Mouse (Mus musculus) forebrain, embryonic 13.5 days (tissue): ENCODE results near the gene Olfr659. TPM values are rescaled to one million over a fixed set of nuclear protein-coding genes. Genes with fewer than 3 reads are reported as not detected.
A peak's percentile ranks its signal among the peaks of the same experiment; 100 is the strongest.

Experiments used
- ATAC-seq: fragments of 200-750 bp; cut with Nextera tagmentation; 2 replicates; pipeline ENCODE4 v1.8.0; 2017
- H3K27ac ChIP-seq: fragments of 300-500 bp; sonication (generic); 2 replicates; pipeline ENCODE4 v1.5.1; 2015; ENCODE audit warnings: inconsistent platforms, mild to moderate bottlenecking, moderate library complexity
- H3K27me3 ChIP-seq: fragments of 300-500 bp; sonication (generic); 2 replicates; pipeline ENCODE4 v1.6.1; 2015; ENCODE audit warnings: mild to moderate bottlenecking, inconsistent platforms
- H3K36me3 ChIP-seq: fragments of 300-500 bp; sonication (generic); 2 replicates; pipeline ENCODE4 v1.6.1; 2015; ENCODE audit warnings: mild to moderate bottlenecking, inconsistent platforms; ENCODE audit not compliant: poor library complexity, severe bottlenecking
- H3K4me1 ChIP-seq: fragments of 300-500 bp; sonication (generic); 2 replicates; pipeline ENCODE4 v1.6.1; 2015; ENCODE audit warnings: inconsistent platforms
- H3K4me2 ChIP-seq: fragments of 300-500 bp; sonication (generic); 2 replicates; pipeline ENCODE4 v1.6.1; 2015; ENCODE audit warnings: inconsistent platforms, mild to moderate bottlenecking, moderate library complexity
- H3K4me3 ChIP-seq: fragments of 300-500 bp; sonication (generic); 2 replicates; pipeline ENCODE4 v1.5.1; 2015; ENCODE audit warnings: mild to moderate bottlenecking, inconsistent platforms
- H3K9ac ChIP-seq: fragments of 300-500 bp; sonication (generic); 2 replicates; pipeline ENCODE4 v1.6.1; 2015; ENCODE audit warnings: mild to moderate bottlenecking, inconsistent platforms
- H3K9me3 ChIP-seq: fragments of 300-500 bp; sonication (generic); replicated peaks from 2 replicates; pipeline ENCODE4 v1.6.1; 2016; ENCODE audit warnings: inconsistent platforms
- WGBS: fragments of 180-500 bp; shearing (Covaris S2); methylation state at CpG from one replicate; pipeline ENCODE4 v1.1.7; 2015; 5-methylcytosine and 5-hydroxymethylcytosine counted together
- polyA plus RNA-seq: library from polyadenylated mRNA; unstranded; fragments of >200 nt; fragmentation: Nextera tagmentation; extraction: Ambion mirVana; gene quantifications from 2 replicates; pipeline ENCODE4 v1.2.1, GENCODE M21; 2015

The Olfr659 gene
- not detected in 2 replicates for polyA plus RNA-seq

GRCm38 (mm10) chr7:104666453-104666852, at the start of gene Olfr659:
Gene Olfr659 (plus strand): TSS chr7:104666753.
- 90% methylated on average over 3 of the region's 3 CpGs for WGBS
- H3K4me1 ChIP-seq, result no peaks in the 10 kb centered on the region
- no peak within 1 kb of the TSS for H3K4me3 ChIP-seq
- H3K36me3 ChIP-seq, result no peaks in the 10 kb centered on the region
- H3K4me2 ChIP-seq, result no peak within 1 kb of the TSS
- H3K9ac ChIP-seq, result no peak within 1 kb of the TSS
- no peak within 1 kb of the TSS for H3K27ac ChIP-seq
- no peaks in the 10 kb centered on the region for H3K27me3 ChIP-seq
- H3K9me3 ChIP-seq, result no peaks in the 10 kb centered on the region
- ATAC-seq, result no peak

GRCm38 (mm10) chr7:104624494-104624893, 42.1 kb upstream of the Olfr659 start, which contains the start of gene Olfr657:
Gene Olfr657 (plus strand): TSS chr7:104624794.
- Histone ChIP-seq H3K4me2 (no peak within 1 kb of the TSS), H3K9ac (no peak within 1 kb of the TSS), H3K27ac (no peak within 1 kb of the TSS), H3K27me3 (no peaks in the 10 kb centered on the region), H3K4me3 (no peak within 1 kb of the TSS), H3K4me1 (no peaks in the 10 kb centered on the region), H3K36me3 (no peaks in the 10 kb centered on the region), H3K9me3 (no peaks in the 10 kb centered on the region)
- no peak for ATAC-seq

GRCm38 (mm10) chr7:104646841-104647482, 19.6 kb upstream of the Olfr659 start, which contains the start of gene Olfr658:
Gene Olfr658 (minus strand): TSS chr7:104647305.
- H3K4me3 ChIP-seq, result peak within 1 kb of the TSS; percentile 34

GRCm38 (mm10) chr7:104686201-104686600, 19.6 kb downstream of the Olfr659 start, which contains the start of gene Olfr661:
Gene Olfr661 (plus strand): TSS chr7:104686501.
- no peaks in the 10 kb centered on the region for H3K4me1 ChIP-seq

More at GRCm38 (mm10) chr7:104646841-104647482, 19.6 kb upstream of the Olfr659 start, which contains the start of gene Olfr658:
- H3K9me3 ChIP-seq, result no peaks in the 10 kb centered on the region
- H3K36me3 ChIP-seq, result no peaks in the 10 kb centered on the region
- ATAC-seq, result peak; percentile 96
- H3K4me2 ChIP-seq, result peak within 1 kb of the TSS; percentile 56
- WGBS, result 14% methylated on average over 20 of the region's 22 CpGs
- no peaks in the 10 kb centered on the region for H3K4me1 ChIP-seq
- no peaks in the 10 kb centered on the region for H3K27me3 ChIP-seq
- H3K27ac ChIP-seq, result no peak within 1 kb of the TSS
- H3K9ac ChIP-seq, result peak within 1 kb of the TSS; percentile 40; the same call in 1 of the 2 replicates

More at GRCm38 (mm10) chr7:104686201-104686600, 19.6 kb downstream of the Olfr659 start, which contains the start of gene Olfr661:
- Histone ChIP-seq H3K27me3 (no peaks in the 10 kb centered on the region), H3K36me3 (no peaks in the 10 kb centered on the region), H3K4me3 (no peak within 1 kb of the TSS), H3K27ac (no peak within 1 kb of the TSS), H3K9ac (no peak within 1 kb of the TSS), H3K4me2 (no peak within 1 kb of the TSS), H3K9me3 (no peaks in the 10 kb centered on the region)
- 94% methylated on average over 2 of the region's 2 CpGs for WGBS
- ATAC-seq, result no peak

Other genes with a start within 250 kb of the Olfr659 start
- gene Trim30a, start 201.6 kb upstream of the Olfr659 start, polyA plus RNA-seq, result 0.45 and 0.78 TPM in 2 replicates
- 0.09 TPM in 1 of 2 replicates, not detected in the other for gene Trim30d, start 158.9 kb upstream of the Olfr659 start, polyA plus RNA-seq
- not detected in 2 replicates for gene Olfr651, start 116.6 kb upstream of the Olfr659 start, polyA plus RNA-seq
- gene Olfr652, start 105.9 kb upstream of the Olfr659 start, polyA plus RNA-seq, result 0.03 TPM in 1 of 2 replicates, not detected in the other
- not detected in 2 replicates for gene Olfr653, start 89.4 kb upstream of the Olfr659 start, polyA plus RNA-seq
- gene Olfr654, start 79.7 kb upstream of the Olfr659 start, polyA plus RNA-seq, result not detected in 2 replicates
- gene Olfr655, start 65.0 kb upstream of the Olfr659 start, polyA plus RNA-seq, result not detected in 2 replicates
- gene Olfr656, start 52.8 kb upstream of the Olfr659 start, polyA plus RNA-seq, result not detected in 2 replicates
- not detected in 2 replicates for gene Olfr657, start 42.0 kb upstream of the Olfr659 start, polyA plus RNA-seq
- 0.06 and 0.10 TPM in 2 replicates for gene Olfr658, start 19.4 kb upstream of the Olfr659 start, polyA plus RNA-seq
- gene Olfr661, start 19.7 kb downstream of the Olfr659 start, polyA plus RNA-seq, result not detected in 2 replicates
- gene Usp17le, start 110.7 kb downstream of the Olfr659 start, polyA plus RNA-seq, result not detected in 2 replicates
- not detected in 2 replicates for gene Usp17lb, start 175.8 kb downstream of the Olfr659 start, polyA plus RNA-seq
- gene Usp17la, start 190.3 kb downstream of the Olfr659 start, polyA plus RNA-seq, result not detected in 2 replicates
- not detected in 2 replicates for gene Olfr665, start 211.3 kb downstream of the Olfr659 start, polyA plus RNA-seq
- gene Olfr666, start 229.2 kb downstream of the Olfr659 start, polyA plus RNA-seq, result not detected in 2 replicates